Mouse (Mus musculus) myocyte (in vitro differentiated cells): Measurements from ENCODE around the gene Slc16a1.

Experiments used
- CEBPB ChIP-seq: IDR thresholded peaks from 2 replicates; pipeline ENCODE4 v1.6.1; 2011; ENCODE audit warnings: mild to moderate bottlenecking, moderate library complexity; ENCODE audit not compliant: poor library complexity, insufficient read depth, severe bottlenecking
- E2F4 ChIP-seq: IDR thresholded peaks from one replicate; pipeline ENCODE4 v1.6.1; 2011; ENCODE audit warnings: mild to moderate bottlenecking, control low read depth, moderate library complexity; ENCODE audit not compliant: insufficient read depth
- MAX ChIP-seq: IDR thresholded peaks from one replicate; pipeline ENCODE4 v1.6.1; 2011; ENCODE audit warnings: low read depth, mild to moderate bottlenecking, control low read depth
- POLR2A ChIP-seq: IDR thresholded peaks from one replicate; pipeline ENCODE4 v1.6.1; 2011; ENCODE audit warnings: low read depth, mild to moderate bottlenecking, control low read depth, moderate library complexity; ENCODE audit not compliant: insufficient read length
- POLR2AphosphoS2 ChIP-seq: IDR thresholded peaks from one replicate; pipeline ENCODE4 v1.6.1; 2011; ENCODE audit warnings: low read depth, control low read depth; ENCODE audit not compliant: insufficient read length
- TCF12 ChIP-seq: IDR thresholded peaks from one replicate; pipeline ENCODE4 v1.6.1; 2011; ENCODE audit warnings: mild to moderate bottlenecking, control low read depth; ENCODE audit not compliant: poor library complexity, insufficient read depth, severe bottlenecking
- USF1 ChIP-seq: IDR thresholded peaks from one replicate; pipeline ENCODE4 v1.6.1; 2011; ENCODE audit warnings: low read depth, mild to moderate bottlenecking, control low read depth, moderate library complexity

DNA sequence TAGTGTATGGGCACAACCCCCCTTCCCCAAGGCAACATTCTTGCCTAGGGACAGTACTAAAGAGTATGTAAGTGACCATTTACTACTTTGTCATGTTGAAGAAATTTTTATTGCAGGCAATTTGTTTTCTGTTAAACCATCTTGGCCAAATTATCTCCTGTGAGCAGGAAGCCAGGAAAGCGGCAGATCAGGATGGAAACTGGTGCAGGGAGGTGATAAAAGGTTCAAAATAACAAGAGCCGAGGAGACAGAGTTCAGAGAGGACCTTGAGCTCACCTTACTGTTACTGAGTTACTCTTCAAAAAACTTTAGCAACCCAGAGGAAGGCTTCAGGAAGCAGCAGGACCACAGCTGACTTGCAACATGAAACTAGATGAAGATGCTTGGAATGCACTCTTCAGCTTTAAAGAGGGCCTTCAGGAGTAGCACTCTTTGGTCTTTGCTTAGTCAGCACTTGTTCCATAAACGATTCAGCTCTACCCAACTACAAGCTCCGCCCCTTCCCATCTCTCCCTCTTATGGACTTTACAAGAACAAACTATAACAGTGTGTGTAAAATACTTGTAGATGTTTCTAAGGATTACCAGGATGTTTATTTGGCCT lies 5.8 kb upstream of the Slc16a1 start:
- TF ChIP-seq POLR2A (no peak), CEBPB (no peak), TCF12 (no peak), USF1 (no peak), MAX (no peak), POLR2AphosphoS2 (no peak), E2F4 (no peak)
